Mouse (Mus musculus) heart, postnatal 14 days (tissue): ENCODE results near the gene Eda2r. TPM values are rescaled to one million over a fixed set of nuclear protein-coding genes. Genes with fewer than 3 reads are reported as not detected.

Experiments
- DNase-seq, 2 experiments: peaks; one replicate each; pipeline ENCODE4 v3.0.0; 2021 to 2022
- intact Hi-C: fragments of 180-260 bp; cut with DNase I; formaldehyde crosslinking; loops from one replicate; pipeline ENCODE4 v1.15.1; 2025
- long read RNA-seq, 2 experiments: library from polyadenylated mRNA; stranded (forward); transcript quantifications; one replicate each; pipeline ENCODE4 v2.0.0; 2021
- total RNA-seq, 2 experiments: library from RNA; stranded (reverse); gene quantifications; 2 replicates each; pipeline ENCODE4 v1.2.3; 2021

Gene Eda2r
- total RNA-seq, result 1 to 10 TPM; 5.1 to 5.5 TPM
- long read RNA-seq, experiment 1, full-length matches to known transcripts, result 3 of 3 reads
- long read RNA-seq, experiment 1, partial matches to known transcripts, result 0 of 3 reads
- long read RNA-seq, experiment 1, other reads (novel, unspliced or antisense), result 0 of 3 reads
- long read RNA-seq, experiment 2, partial matches to known transcripts, result 2 of 2 reads
- long read RNA-seq, experiment 2, other reads (novel, unspliced or antisense), result 0 of 2 reads

DNA sequence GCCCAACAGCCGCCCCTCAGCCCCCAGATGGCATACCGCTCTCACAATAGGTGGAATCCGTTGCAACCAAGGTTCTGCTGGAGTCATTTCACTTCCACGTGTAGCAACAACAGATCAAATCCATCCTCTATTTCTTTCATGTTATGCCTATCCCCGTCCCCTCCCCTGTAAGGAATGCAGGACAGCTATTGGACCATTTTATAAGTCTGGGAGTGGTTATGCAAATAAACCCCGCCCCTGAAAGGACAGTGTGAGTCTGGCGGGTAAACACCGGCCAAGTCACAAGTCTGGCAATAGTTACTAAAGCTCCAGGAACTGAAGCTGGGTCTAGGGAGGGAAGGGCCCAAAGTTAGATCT lies at the start of gene Eda2r:
Gene Eda2r (minus strand): TSS at position 152 of the 357 bp plus-strand sequence.
- DNase-seq, result peak; percentile 52 to 66
- intact Hi-C loops, result no loop called here

DNA sequence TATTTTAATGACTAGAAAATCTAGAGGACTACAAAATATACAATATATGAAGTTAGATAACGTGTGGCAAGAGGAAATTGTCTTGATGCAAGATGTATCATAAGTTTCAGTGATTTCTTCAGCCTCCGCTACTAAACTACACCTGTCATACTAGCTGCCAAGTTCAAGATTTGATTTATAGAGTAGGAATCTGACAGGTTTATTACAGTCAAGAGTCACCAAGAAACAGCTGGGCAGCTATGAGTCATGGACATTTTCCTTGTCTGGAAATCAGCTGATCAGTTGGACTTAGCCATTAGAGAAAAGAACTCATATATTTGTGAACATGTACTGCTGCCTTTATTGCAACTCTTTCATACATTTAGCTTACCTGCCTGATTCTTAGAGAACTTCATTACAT lies 20.9 kb upstream of the Eda2r start:
- DNase-seq, result no peak
- intact Hi-C loops, result no loop called here

DNA sequence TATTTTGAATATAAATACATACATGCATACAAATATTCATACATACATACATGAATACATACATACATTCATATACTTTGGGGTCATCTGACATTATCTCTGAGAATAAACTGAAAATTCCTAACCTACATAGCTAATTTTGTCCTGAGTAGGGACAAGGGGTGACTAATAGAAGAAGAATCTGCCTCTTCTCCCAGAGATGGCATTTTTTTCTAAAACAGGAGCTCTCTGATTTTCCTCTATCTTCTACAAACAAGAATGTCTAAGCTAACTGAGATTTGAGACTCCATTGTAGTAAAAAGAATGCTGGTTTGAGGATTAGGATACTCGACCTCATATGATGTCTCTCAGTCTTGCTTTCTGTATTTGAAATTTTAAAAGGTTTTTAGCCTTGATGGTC lies 1.1 kb upstream of the Eda2r start:
- DNase-seq, result no peak
- intact Hi-C loops, result no loop called here

DNA sequence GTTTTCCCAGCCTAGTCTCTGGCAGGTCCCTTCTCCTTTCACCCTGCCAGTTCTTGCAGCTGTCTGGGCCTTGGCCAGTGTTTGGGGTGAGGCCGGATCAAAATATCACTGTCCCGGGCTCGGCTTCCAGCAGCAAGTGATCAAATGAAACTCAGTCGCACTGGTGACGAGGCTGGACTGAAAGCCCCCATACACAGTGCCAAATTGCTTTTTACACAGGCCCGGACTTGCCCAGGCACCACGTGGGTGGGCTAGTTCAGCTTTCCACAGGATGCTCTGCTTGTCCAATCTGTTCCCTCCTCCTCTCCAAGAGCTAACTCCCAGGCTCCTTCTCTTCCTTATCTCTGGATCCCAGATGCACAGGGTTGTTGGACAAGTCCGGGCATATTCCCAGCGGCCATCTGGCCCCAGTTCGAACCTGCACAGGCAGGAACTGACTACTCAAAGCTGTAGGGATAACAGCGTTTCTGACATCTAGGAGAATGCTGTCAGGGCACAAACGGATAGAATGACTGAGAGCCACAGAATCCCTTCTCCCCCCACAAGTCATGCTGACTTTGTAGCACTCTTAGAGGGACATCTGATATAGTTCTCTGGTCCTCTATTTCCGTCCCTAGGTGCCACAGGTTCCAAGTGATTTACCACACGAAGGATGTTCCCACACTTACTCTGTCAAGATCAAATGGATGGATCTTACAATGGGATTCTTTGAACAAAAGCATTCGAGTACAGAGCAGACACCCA lies 523 bp downstream of the Eda2r start:
- intact Hi-C loops, result no loop called here
- peak; percentile 80 to 83 for DNase-seq

DNA sequence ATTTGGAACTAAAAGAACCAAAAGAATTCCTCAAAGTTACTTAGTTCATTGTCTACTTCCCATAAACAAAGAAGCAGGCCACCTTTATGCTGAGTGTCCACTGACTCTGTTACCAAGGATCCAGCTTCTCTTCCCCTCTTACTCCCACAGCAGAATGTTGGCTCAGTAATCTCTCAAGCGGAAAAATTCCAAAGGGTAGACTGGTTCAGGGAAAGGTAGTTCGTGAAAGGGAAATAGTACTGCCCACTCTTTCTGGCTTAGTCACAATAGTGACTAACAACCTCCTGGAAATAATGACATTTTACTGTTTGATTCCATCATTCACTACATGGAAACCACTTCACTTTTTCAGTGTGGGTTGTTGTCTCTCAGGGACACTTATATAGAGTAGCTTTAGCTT lies 4.2 kb downstream of the Eda2r start:
- intact Hi-C loops, result no loop called here
- DNase-seq, result no peak

DNA sequence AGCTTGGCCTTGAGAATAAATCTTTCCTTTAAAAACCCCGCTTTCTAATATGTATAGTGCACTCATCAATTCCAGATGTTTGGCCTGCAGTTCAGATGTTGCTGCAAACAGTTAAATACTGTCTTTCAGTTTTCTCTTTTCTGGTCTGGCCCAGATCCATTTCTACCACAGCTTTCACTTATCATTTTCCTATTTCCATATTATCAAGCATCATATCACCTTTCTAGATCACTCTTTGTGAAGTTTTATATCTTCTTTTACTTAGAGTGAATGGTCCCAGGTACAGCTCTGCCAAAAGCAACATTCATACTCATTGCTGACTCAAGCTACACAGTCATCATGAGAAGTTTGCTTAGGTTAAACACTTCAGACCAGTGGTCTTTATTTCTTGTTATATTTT lies 7.8 kb downstream of the Eda2r start:
- intact Hi-C loops, result no loop called here
- DNase-seq, result no peak

DNA sequence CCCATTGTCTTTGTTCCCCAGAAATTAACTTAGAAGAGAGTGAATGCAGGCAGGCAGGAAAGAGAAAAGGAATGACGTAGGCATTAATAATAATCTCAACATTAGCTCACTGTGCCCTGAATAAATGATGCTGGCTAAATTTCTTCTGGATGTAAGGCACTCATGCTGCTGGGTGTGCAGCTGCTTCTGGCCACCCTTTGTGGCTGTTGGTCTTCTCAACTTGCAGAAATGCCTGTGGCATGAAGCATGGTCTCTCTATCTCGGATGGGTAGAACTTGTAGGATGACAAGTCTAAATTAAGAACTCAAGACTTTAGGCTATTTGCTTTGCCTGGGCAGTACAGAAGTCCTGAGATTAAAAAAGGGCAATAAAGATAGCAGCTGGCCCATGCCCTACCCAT lies 8.3 kb downstream of the Eda2r start:
- DNase-seq, result no peak
- intact Hi-C loops, result no loop called here

DNA sequence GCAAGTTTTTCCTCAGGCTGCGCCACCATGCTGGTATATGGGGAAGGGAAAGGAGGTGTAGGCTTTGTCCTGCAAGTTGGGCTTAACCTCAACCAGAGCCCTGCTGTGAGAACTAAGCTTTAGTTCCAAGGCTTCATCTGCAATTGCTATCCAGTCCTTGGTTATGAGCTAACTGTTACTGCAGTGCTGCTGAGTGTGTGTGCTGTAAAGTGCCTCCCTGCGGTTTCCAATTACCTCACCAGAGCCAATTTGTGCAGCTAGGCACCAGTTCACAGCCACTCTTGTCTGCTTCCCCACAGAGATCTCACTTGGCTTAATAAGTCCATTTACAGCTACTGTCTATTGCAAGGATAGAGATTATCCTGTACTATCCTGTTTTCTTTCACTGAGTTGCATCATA lies 16.1 kb downstream of the Eda2r start:
- intact Hi-C loops, result no loop called here
- DNase-seq, result no peak

DNA sequence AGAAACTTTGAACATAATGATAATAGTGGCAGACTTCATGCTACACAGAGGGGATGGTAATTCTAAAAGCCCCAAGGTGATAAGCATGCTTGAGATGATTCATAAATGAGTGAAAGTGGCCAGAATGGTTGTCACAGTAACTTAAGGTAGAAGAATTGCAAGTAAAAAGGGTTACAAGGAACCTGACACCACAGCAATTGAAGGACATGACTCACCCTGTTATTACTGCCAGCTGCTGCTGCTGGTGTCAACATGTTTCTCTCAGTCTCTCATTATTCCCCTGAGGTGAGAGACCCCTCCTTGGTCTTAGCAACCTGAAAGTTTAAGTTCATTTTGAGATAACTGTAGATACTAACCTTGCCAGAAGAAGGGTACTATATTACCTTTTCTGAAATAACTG lies 49.1 kb downstream of the Eda2r start:
- no peak for DNase-seq
- intact Hi-C loops, result no loop called here
